In genomic region chr6:63257876-63258275, GRCm38 (mm10) we compare ENCODE assay signal across 7 mouse cellular contexts. TPM values are rescaled to one million over a fixed set of nuclear protein-coding genes. Genes with fewer than 3 reads are reported as not detected.
DNase-seq lines count a peak whose midpoint lies in the region; ATAC-seq lines count a peak whose summit lies in the region.

No protein-coding gene starts in this region.

- 7% methylated on average over 11 of the region's 11 CpGs for WGBS in embryonic facial prominence, embryonic 12.5 days
- WGBS in neural tube, embryonic 13.5 days, result 0% methylated on average over 10 of the region's 11 CpGs

- 0 out of 2 replicates have a peak, but pooled peaks have one; percentile 31 for ATAC-seq in embryonic facial prominence, embryonic 12.5 days (ENCODE audit: insufficient number of reproducible peaks, insufficient read depth, low FRiP score, low TSS enrichment)
- 0 out of 2 replicates have a peak, but pooled peaks have one; percentile 7 for ATAC-seq in neural tube, embryonic 13.5 days (ENCODE audit: low read depth)

- no peak overlapping the region for H3K27ac ChIP-seq in embryonic facial prominence, embryonic 12.5 days
- peak overlapping the region; percentile 89 for H3K27ac ChIP-seq in neural tube, embryonic 13.5 days (replicated peaks)

- peak overlapping the region; percentile 71 for H3K4me3 ChIP-seq in embryonic facial prominence, embryonic 12.5 days
- H3K4me3 ChIP-seq in neural tube, embryonic 13.5 days, result peak overlapping the region; percentile 84

- peak overlapping the region; percentile 96 for H3K4me2 ChIP-seq in embryonic facial prominence, embryonic 12.5 days (replicated peaks)
- peak overlapping the region; percentile 91 for H3K4me2 ChIP-seq in neural tube, embryonic 13.5 days

- no peak overlapping the region for H3K9ac ChIP-seq in embryonic facial prominence, embryonic 12.5 days
- peak overlapping the region; percentile 84 for H3K9ac ChIP-seq in neural tube, embryonic 13.5 days

- H3K9me3 ChIP-seq in embryonic facial prominence, embryonic 12.5 days, result no peaks in the 10 kb centered on the region
- no peaks in the 10 kb centered on the region for H3K9me3 ChIP-seq in neural tube, embryonic 13.5 days

- no peaks in the 10 kb centered on the region for H3K36me3 ChIP-seq in embryonic facial prominence, embryonic 12.5 days
- no peaks in the 10 kb centered on the region for H3K36me3 ChIP-seq in neural tube, embryonic 13.5 days

- H3K27me3 ChIP-seq in embryonic facial prominence, embryonic 12.5 days, result peaks cover 31% of the 10 kb centered on the region
- H3K27me3 ChIP-seq in neural tube, embryonic 13.5 days, result 0 out of 2 replicates have a peak, but pooled peaks cover 7% of the 10 kb centered on the region

- no peaks in the 10 kb centered on the region; the same call in 1 of the 2 replicates for H3K4me1 ChIP-seq in embryonic facial prominence, embryonic 12.5 days
- peaks cover 30% of the 10 kb centered on the region for H3K4me1 ChIP-seq in neural tube, embryonic 13.5 days (replicated peaks)

- peak; percentile 22 to 35 for DNase-seq in right cerebral cortex, adult 2 months (ENCODE audit: low spot score in 2 of 2)
- no peak for DNase-seq in right cerebral cortex, postnatal 36 days (ENCODE audit: low spot score in 2 of 2)
- peak; percentile 8 to 13 for DNase-seq in left cerebral cortex, adult 18-20 months (ENCODE audit: low spot score in 2 of 2)
- DNase-seq in spleen, postnatal 36 days (ENCODE audit: low spot score in 2 of 2), result no peak
- no peak for DNase-seq in spleen, adult 12 weeks (ENCODE audit: low spot score)

RNA-seq across cellular contexts. Expression of gene Grid2, which starts 2.2 kb away (rescaled TPM):
- polyA plus RNA-seq in embryonic facial prominence, embryonic 12.5 days (2016; fragmentation: Nextera tagmentation; extraction: Ambion mirVana), result 2.3 TPM in 2 replicates
- 10 to 100 TPM; 15.4 to 15.9 TPM for total RNA-seq in left cerebral cortex, adult 18-20 months (2021)
- polyA plus RNA-seq in neural tube, embryonic 13.5 days (2015; fragmentation: Nextera tagmentation; extraction: Ambion mirVana), result 9.0 and 9.6 TPM in 2 replicates

Comparison
In these comparisons a context has a peak if more than half of its experiments do, and no peak if none do; other contexts are left out.
1. DNase-seq: peak in right cerebral cortex, adult 2 months (2 of 2) and left cerebral cortex, adult 18-20 months (2 of 2); none in right cerebral cortex, postnatal 36 days (0 of 2), spleen, postnatal 36 days (0 of 2) and spleen, adult 12 weeks (single experiment).